Mouse (Mus musculus) limb, embryonic 14.5 days (tissue): Measurements from ENCODE around the gene Gm10477. TPM values are rescaled to one million over a fixed set of nuclear protein-coding genes. Genes with fewer than 3 reads are reported as not detected.

Experiments
- ATAC-seq: fragments of 200-750 bp; cut with Nextera tagmentation; 2 replicates; pipeline ENCODE4 v1.8.0; 2017; ENCODE audit warnings: low read depth, moderate number of reproducible peaks, moderate TSS enrichment; ENCODE audit not compliant: low FRiP score
- DNase-seq: peaks from one replicate; pipeline ENCODE4 v3.0.0-alpha.2; 2015; ENCODE audit warnings: low spot score
- H3K27ac ChIP-seq: fragments of 300-500 bp; sonication (generic); replicated peaks from 2 replicates; pipeline ENCODE4 v1.5.1; 2014; ENCODE audit warnings: low read depth, mild to moderate bottlenecking, low read length, moderate library complexity, mixed read lengths
- H3K27me3 ChIP-seq: fragments of 300-500 bp; sonication (generic); 2 replicates; pipeline ENCODE4 v1.6.1; 2014; ENCODE audit warnings: low read length, mixed read lengths; ENCODE audit not compliant: control insufficient read depth, insufficient read depth
- H3K36me3 ChIP-seq: fragments of 300-500 bp; sonication (generic); 2 replicates; pipeline ENCODE4 v1.6.1; 2014; ENCODE audit warnings: mild to moderate bottlenecking, low read length, moderate library complexity, mixed read lengths; ENCODE audit not compliant: control insufficient read depth, insufficient read depth
- H3K4me1 ChIP-seq: fragments of 300-500 bp; sonication (generic); 2 replicates; pipeline ENCODE4 v1.6.1; 2014; ENCODE audit warnings: antibody characterized with exemption, low read length, mixed read lengths; ENCODE audit not compliant: control insufficient read depth, insufficient read depth
- H3K4me2 ChIP-seq: fragments of 300-500 bp; sonication (generic); replicated peaks from 2 replicates; pipeline ENCODE4 v1.6.1; 2014; ENCODE audit warnings: low read depth, mild to moderate bottlenecking, low read length, moderate library complexity; ENCODE audit not compliant: severe bottlenecking
- H3K4me3 ChIP-seq: fragments of 300-500 bp; sonication (generic); replicated peaks from 2 replicates; pipeline ENCODE4 v1.5.1; 2014; ENCODE audit warnings: low read length
- H3K9ac ChIP-seq: fragments of 300-500 bp; sonication (generic); 2 replicates; pipeline ENCODE4 v1.6.1; 2014; ENCODE audit warnings: mild to moderate bottlenecking, low read depth, low read length, moderate library complexity; ENCODE audit not compliant: severe bottlenecking
- H3K9me3 ChIP-seq: fragments of 300-500 bp; sonication (generic); 2 replicates; pipeline ENCODE4 v1.6.1; 2016; ENCODE audit warnings: low read length; ENCODE audit not compliant: control insufficient read depth
- POLR2A ChIP-seq: fragments of 200-500 bp; IDR thresholded peaks from 2 replicates; pipeline ENCODE4 v1.8.0; 2012; ENCODE audit warnings: inconsistent platforms, mild to moderate bottlenecking, moderate library complexity, borderline replicate concordance; ENCODE audit not compliant: insufficient read depth, insufficient read length; ENCODE audit errors: extremely low read depth
- WGBS: fragments of 180-500 bp; shearing (Covaris S2); extraction: QIAGEN DNeasy Blood & Tissue Kit; methylation state at CpG from one replicate; pipeline ENCODE4 v1.1.7; 2014; 5-methylcytosine and 5-hydroxymethylcytosine counted together
- polyA plus RNA-seq, 2 experiments: library from polyadenylated mRNA; depleted of rRNA in 1 of 2; stranded (reverse) in 1 of 2; unstranded in 1 of 2; fragments of >200 nt; fragmentation: Nextera tagmentation in 1 of 2; extraction: Ambion mirVana in 1 of 2; gene quantifications; 2 replicates each; pipeline versions ENCODE4 v1.2.1 to v1.2.3; 2012 to 2014

Gene Gm10477
- polyA plus RNA-seq, 2 experiments, result not detected

DNA sequence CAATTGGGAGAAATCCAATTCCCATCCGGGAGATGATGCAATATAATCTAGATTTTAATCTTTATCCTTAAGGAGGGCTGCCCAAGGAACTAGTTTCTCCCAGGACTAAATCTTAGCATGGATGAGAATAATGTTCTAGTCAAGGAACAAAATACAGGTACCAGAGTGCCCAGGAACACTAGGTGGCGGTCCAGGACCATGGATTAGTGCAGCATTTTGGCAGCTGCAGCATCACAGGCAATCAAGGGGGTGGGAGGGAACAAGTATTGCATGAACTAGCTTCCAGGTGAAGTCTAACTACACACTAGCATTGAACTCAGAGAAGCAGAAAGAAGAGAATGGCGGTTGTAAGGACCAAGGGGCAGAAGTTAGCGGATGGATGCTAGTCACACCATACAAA is 12.6 kb downstream of the Gm10477 start:
- no peak for ATAC-seq
- H3K4me2 ChIP-seq, result no peak overlapping the region
- H3K4me3 ChIP-seq, result no peak overlapping the region
- H3K27ac ChIP-seq, result no peak overlapping the region
- H3K9me3 ChIP-seq, result no peaks in the 10 kb centered on the region
- H3K9ac ChIP-seq, result no peak overlapping the region
- H3K27me3 ChIP-seq, result no peaks in the 10 kb centered on the region
- 45% methylated on average over 4 of the region's 4 CpGs for WGBS
- H3K36me3 ChIP-seq, result no peaks in the 10 kb centered on the region
- no peaks in the 10 kb centered on the region for H3K4me1 ChIP-seq
- TF ChIP-seq POLR2A, result no peak
- no peak for DNase-seq

DNA sequence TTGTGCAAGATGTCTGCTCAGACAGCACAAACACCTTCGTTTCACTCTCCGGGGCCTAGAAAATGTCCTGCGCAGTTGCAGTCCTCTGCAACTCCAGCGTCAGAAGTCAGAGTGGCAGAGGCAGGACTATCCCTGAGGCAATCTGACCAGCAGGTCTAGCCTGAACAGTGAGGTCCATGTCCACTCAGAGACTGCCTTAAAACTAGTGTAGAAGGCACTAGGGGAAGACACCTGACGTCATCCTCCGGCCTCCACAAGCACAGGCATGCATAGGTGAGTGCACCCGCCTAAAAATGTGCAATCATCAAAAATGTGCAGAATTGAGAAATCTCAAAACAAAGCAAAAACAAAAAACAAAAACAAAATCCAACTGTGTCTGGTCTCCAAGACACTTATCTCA is 25.0 kb downstream of the Gm10477 start, which contains the start of gene Gm648:
Gene Gm648 (minus strand): TSS at position 101 of the 400 bp plus-strand sequence.
- ATAC-seq, result no peak
- Histone ChIP-seq H3K4me1 (no peaks in the 10 kb centered on the region), H3K27me3 (no peaks in the 10 kb centered on the region), H3K4me2 (no peak within 1 kb of the TSS), H3K4me3 (no peak within 1 kb of the TSS), H3K9me3 (no peaks in the 10 kb centered on the region), H3K36me3 (no peaks in the 10 kb centered on the region), H3K9ac (no peak within 1 kb of the TSS), H3K27ac (no peak within 1 kb of the TSS)
- no peak for DNase-seq
- no peak for TF ChIP-seq POLR2A
- WGBS, result 87% methylated on average over 7 of the region's 7 CpGs

- Histone ChIP-seq H3K27ac (no peak overlapping the region), H3K36me3 (no peaks in the 10 kb centered on the region), H3K4me3 (no peak overlapping the region), H3K4me2 (no peak overlapping the region), H3K9ac (no peak overlapping the region), H3K9me3 (no peaks in the 10 kb centered on the region), H3K27me3 (no peaks in the 10 kb centered on the region), H3K4me1 (no peaks in the 10 kb centered on the region)
- DNase-seq (no peak), ATAC-seq (no peak)
- WGBS, result 86% methylated on average over 3 of the region's 3 CpGs
- TF ChIP-seq POLR2A, result no peak
Observed at GRCm38 (mm10) chrX:56553584-56553983, 29.0 kb downstream of the Gm10477 start.

- Histone ChIP-seq H3K4me1 (no peaks in the 10 kb centered on the region), H3K36me3 (no peaks in the 10 kb centered on the region), H3K27me3 (no peaks in the 10 kb centered on the region), H3K9me3 (no peaks in the 10 kb centered on the region), H3K4me3 (no peak overlapping the region), H3K27ac (no peak overlapping the region), H3K9ac (no peak overlapping the region), H3K4me2 (no peak overlapping the region)
- TF ChIP-seq POLR2A, result no peak
- ATAC-seq (no peak), DNase-seq (no peak)
- 27% methylated on average over 6 of the region's 6 CpGs for WGBS
Observed at GRCm38 (mm10) chrX:56572465-56572864, 47.9 kb downstream of the Gm10477 start.

Other genes with a start within 250 kb of the Gm10477 start
- 6.1 and 6.2 TPM in 2 replicates for gene Zfp449, start 178.3 kb upstream of the Gm10477 start, polyA plus RNA-seq (2012; rRNA removed)
- gene Zfp449, start 178.3 kb upstream of the Gm10477 start, polyA plus RNA-seq (2014; fragmentation: Nextera tagmentation; extraction: Ambion mirVana), result 9.9 and 10.4 TPM in 2 replicates
- gene Smim10l2a, start 150.2 kb upstream of the Gm10477 start, polyA plus RNA-seq (2012; rRNA removed), result 4.0 and 4.5 TPM in 2 replicates
- gene Smim10l2a, start 150.2 kb upstream of the Gm10477 start, polyA plus RNA-seq (2014; fragmentation: Nextera tagmentation; extraction: Ambion mirVana), result 3.8 and 5.7 TPM in 2 replicates
- not detected in 2 replicates for gene Gm2174, start 76.8 kb upstream of the Gm10477 start, polyA plus RNA-seq (2012; rRNA removed)
- gene Gm2174, start 76.8 kb upstream of the Gm10477 start, polyA plus RNA-seq (2014; fragmentation: Nextera tagmentation; extraction: Ambion mirVana), result 2.5 and 3.3 TPM in 2 replicates
- gene Ints6l, start 69.9 kb upstream of the Gm10477 start, polyA plus RNA-seq (2012; rRNA removed), result 88.7 and 104 TPM in 2 replicates
- gene Ints6l, start 69.9 kb upstream of the Gm10477 start, polyA plus RNA-seq (2014; fragmentation: Nextera tagmentation; extraction: Ambion mirVana), result 27.9 and 32.5 TPM in 2 replicates
- gene Gm648, start 24.9 kb downstream of the Gm10477 start, polyA plus RNA-seq (2012; rRNA removed), result 0.14 TPM in 1 of 2 replicates, not detected in the other
- gene Gm648, start 24.9 kb downstream of the Gm10477 start, polyA plus RNA-seq (2014; fragmentation: Nextera tagmentation; extraction: Ambion mirVana), result not detected in 2 replicates
- gene Mmgt1, start 73.3 kb downstream of the Gm10477 start, polyA plus RNA-seq (2012; rRNA removed), result 17.6 and 17.9 TPM in 2 replicates
- gene Mmgt1, start 73.3 kb downstream of the Gm10477 start, polyA plus RNA-seq (2014; fragmentation: Nextera tagmentation; extraction: Ambion mirVana), result 21.1 and 24.1 TPM in 2 replicates
- 16.1 and 17.0 TPM in 2 replicates for gene Slc9a6, start 85.0 kb downstream of the Gm10477 start, polyA plus RNA-seq (2012; rRNA removed)
- 11.8 and 13.1 TPM in 2 replicates for gene Slc9a6, start 85.0 kb downstream of the Gm10477 start, polyA plus RNA-seq (2014; fragmentation: Nextera tagmentation; extraction: Ambion mirVana)
- 179 and 191 TPM in 2 replicates for gene Fhl1, start 207.0 kb downstream of the Gm10477 start, polyA plus RNA-seq (2012; rRNA removed)
- 139 and 167 TPM in 2 replicates for gene Fhl1, start 207.0 kb downstream of the Gm10477 start, polyA plus RNA-seq (2014; fragmentation: Nextera tagmentation; extraction: Ambion mirVana)